Mouse (Mus musculus) CD4-positive, CD25-positive, alpha-beta regulatory T cell (primary cell): ENCODE results near the gene Hnrnpl. TPM values are rescaled to one million over a fixed set of nuclear protein-coding genes. Genes with fewer than 3 reads are reported as not detected.

Experiments
- polyA plus RNA-seq: library from polyadenylated mRNA; unstranded; fragments of 100-300 nt; shearing (Covaris generic); gene quantifications from one replicate; pipeline ENCODE4 v1.2.1, GENCODE M21; 2017

Hnrnpl gene
- polyA plus RNA-seq, result 300 TPM

GRCm38 (mm10) chr7:28808221-28808941 lies at the start of gene Hnrnpl:
Hnrnpl (plus strand) TSS chr7:28808541.

DNA sequence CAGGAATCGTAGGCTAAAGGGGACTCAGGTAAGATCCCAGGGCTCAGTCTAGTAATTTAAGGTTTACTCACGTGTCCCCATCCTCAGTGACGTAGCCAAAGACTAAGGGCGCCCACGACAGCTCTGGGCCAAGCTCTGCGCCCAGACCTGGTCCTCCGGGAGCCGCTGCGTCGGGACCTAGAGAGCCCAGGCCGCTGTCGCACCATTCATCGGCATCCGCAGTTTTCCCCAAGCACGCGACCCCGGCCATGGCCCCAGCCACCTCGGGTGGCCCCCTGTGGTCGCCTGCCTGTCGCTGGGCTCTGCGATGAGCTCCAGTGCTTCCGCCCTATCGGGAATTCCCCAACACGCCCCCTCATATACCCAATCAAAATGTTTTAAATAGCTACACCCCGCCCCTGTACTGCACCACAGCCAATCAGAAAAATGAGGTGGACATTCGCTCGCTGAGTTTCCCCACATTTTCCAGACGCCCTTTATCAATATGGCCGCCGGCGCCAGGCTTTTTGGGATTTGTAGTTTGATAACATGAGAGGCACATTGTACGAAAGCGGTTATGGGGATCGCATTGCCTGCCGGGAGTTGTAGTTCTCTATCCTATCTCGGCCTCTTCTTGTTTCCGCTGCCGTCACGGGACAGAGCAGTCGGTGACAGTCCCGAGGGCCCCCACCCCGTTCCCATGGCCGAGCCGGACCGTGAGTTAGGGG lies 42.0 kb upstream of the Hnrnpl start, which contains the start of gene Sirt2:
Gene Sirt2, plus strand, starts transcription at position 563 of the 707 bp plus-strand sequence.

DNA sequence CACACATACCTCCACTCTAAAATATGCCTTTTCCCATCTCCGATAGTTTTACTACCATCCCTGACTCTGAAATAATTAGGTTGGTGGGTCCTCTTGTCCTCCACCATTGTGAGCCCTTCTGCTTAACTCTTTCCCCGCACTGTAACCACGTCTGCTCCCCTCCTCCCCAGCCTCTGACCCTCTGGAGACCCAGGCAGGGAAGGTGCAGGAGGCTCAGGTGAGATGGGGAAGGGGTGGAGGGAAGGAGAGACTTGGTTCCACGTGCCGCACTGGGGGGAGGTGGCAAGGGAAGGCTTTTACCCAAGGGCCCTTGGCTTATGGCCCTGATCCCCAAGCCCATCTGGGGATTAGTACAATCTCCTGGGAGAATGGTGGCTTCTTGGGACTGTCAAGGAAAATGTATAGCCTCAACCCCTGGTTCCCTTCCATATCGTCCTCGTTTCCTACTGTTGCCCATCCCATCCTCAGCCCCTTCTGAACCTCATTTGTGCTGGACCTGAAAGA lies 40.8 kb upstream of the Hnrnpl start, which contains the start of gene Nfkbib:
Gene Nfkbib, minus strand, starts transcription at position 51 of the 504 bp plus-strand sequence.

DNA sequence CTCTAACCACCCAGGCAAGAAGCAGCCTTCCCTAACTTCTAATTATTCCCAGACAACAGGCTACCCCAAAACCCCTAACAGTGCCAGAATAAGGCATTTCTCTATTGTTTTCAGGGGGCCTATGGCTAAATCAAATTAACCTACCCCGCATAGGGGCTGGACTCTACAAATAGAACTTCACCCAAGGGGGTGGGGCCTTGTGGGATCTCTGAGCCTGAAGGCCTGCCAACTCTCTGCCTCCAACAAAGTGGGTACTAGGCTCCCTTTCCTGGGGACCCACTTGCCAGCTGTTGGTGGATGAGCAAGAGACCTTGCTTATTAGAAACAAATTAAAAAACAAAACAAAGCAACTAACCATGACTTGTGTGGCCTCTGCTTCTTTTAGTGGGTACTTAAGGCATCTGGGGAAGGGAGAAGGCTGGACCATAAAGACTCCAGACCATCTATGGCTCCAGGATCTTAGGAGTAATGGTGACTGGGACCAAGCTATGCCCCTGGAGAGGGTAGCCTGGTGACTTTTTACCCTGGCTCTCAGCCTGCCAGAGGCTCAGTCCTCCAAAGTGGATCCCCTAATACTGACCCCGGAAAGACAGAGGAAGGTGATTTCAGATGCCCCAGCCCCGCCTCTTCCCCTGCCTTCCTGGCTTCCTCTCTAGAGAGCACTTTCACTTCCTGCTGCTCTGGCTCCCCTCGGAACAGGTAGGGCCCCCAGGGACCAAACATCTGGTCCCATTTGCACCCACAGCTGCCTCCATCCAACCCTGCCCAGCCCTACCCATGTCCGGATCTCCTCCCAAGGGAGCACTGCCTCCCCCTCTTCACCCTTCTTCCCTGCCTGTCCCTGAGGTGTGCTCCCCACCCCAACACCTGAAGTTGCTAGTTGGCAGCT lies 19.8 kb upstream of the Hnrnpl start, which contains the start of gene Rinl:
Gene Rinl, plus strand, starts transcription at position 663 of the 889 bp plus-strand sequence.

DNA sequence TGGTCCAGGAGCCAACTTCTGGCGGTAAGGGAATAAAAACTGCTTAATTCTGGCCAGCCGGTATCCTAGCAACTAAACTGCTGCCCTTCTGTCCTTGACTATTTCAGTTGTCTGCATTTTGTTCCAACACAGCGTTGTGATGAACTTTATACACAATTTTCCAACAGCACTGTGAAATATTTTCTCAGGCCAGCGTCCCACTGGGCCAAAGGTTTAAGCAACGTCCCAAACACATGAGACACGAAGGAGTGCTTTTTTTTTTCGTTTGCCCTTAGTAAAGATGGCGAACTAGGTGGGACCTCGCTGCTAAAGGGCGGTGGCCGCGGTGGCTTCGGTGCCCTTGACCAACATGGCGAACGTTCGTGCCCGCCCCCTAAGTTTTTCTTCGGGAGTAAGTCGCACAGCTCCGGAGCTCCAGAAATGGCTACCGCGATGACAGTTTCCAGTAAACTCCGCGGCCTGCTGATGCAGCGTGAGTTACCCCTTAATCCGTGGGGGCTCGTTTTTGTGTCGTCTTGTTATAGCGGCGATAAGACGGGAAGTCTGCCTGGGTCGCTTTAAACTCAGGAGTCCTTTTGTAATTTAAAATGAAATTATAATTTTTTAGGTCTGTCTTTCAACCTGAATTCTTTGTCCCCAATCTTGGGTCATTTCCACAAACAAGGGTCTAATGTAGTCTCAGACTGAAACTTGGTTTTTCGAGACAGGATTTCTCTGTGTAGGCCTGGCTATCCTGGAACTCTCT lies 16.8 kb downstream of the Hnrnpl start, which contains the start of gene Ech1:
Gene Ech1, plus strand, starts transcription at position 277 of the 745 bp plus-strand sequence.

GRCm38 (mm10) chr7:28833723-28834347 lies 25.5 kb downstream of the Hnrnpl start, which contains the start of gene Lgals4:
Lgals4 (plus strand) TSS chr7:28833854.

GRCm38 (mm10) chr7:28863540-28863939 lies 55.2 kb downstream of the Hnrnpl start, which contains the start of gene Lgals7:
Lgals7 (plus strand) TSS chr7:28863853.

Other genes starting within 250 kb of the Hnrnpl start
- gene Samd4b, start 210.4 kb upstream of the Hnrnpl start, polyA plus RNA-seq, result 30.0 TPM
- 7.7 TPM for gene Pak4, start 210.4 kb upstream of the Hnrnpl start, polyA plus RNA-seq
- not detected for gene Acp7, start 177.2 kb upstream of the Hnrnpl start, polyA plus RNA-seq
- 3.5 TPM for gene Fbxo27, start 115.7 kb upstream of the Hnrnpl start, polyA plus RNA-seq
- 22.9 TPM for gene Fbxo17, start 91.7 kb upstream of the Hnrnpl start, polyA plus RNA-seq
- gene Mrps12, start 66.7 kb upstream of the Hnrnpl start, polyA plus RNA-seq, result 93.4 TPM
- gene Sars2, start 66.5 kb upstream of the Hnrnpl start, polyA plus RNA-seq, result 20.1 TPM
- gene Ccer2, start 52.4 kb upstream of the Hnrnpl start, polyA plus RNA-seq, result not detected
- 83.6 TPM for gene Sirt2, start 41.8 kb upstream of the Hnrnpl start, polyA plus RNA-seq
- gene Nfkbib, start 41.0 kb upstream of the Hnrnpl start, polyA plus RNA-seq, result 96.6 TPM
- 275 TPM for gene Rinl, start 19.6 kb upstream of the Hnrnpl start, polyA plus RNA-seq
- gene Ech1, start 16.7 kb downstream of the Hnrnpl start, polyA plus RNA-seq, result 196 TPM
- 22.8 TPM for gene Lgals4, start 25.3 kb downstream of the Hnrnpl start, polyA plus RNA-seq
- 1.3 TPM for gene Lgals7, start 55.3 kb downstream of the Hnrnpl start, polyA plus RNA-seq
- gene Capn12, start 72.9 kb downstream of the Hnrnpl start, polyA plus RNA-seq, result 0.25 TPM
- gene Actn4, start 153.8 kb downstream of the Hnrnpl start, polyA plus RNA-seq, result 301 TPM
- 330 TPM for gene Eif3k, start 173.3 kb downstream of the Hnrnpl start, polyA plus RNA-seq
- gene Map4k1, start 173.5 kb downstream of the Hnrnpl start, polyA plus RNA-seq, result 167 TPM